Mouse (Mus musculus) CH12.LX (cell line): Measurements from ENCODE around the gene Taar8b. TPM values are rescaled to one million over a fixed set of nuclear protein-coding genes. Genes with fewer than 3 reads are reported as not detected.

Experiments used
- DNase-seq: peaks from one replicate; pipeline ENCODE4 v3.0.0-alpha.2; 2013; ENCODE audit errors: extremely low read depth
- H3K27ac ChIP-seq: 2 replicates; pipeline ENCODE4 v1.5.1; 2012; ENCODE audit warnings: low read depth, mild to moderate bottlenecking, control low read depth, moderate library complexity; ENCODE audit not compliant: insufficient read depth
- H3K27me3 ChIP-seq: replicated peaks from 2 replicates; pipeline ENCODE3; 2012; ENCODE audit warnings: inconsistent platforms
- H3K36me3 ChIP-seq, 2 experiments: replicated peaks in 1 of 2; 2 replicates each; pipeline versions ENCODE3 to v1.6.1; 2012; ENCODE audit warnings: inconsistent platforms in 1 of 2, low read length in 1 of 2, mild to moderate bottlenecking in 1 of 2, mixed read lengths in 1 of 2, moderate library complexity in 1 of 2; ENCODE audit not compliant: control insufficient read depth in 1 of 2, insufficient read depth in 1 of 2
- H3K4me1 ChIP-seq, 2 experiments: 2 replicates each; pipeline ENCODE4 v1.6.1; 2012; ENCODE audit warnings: inconsistent platforms in 1 of 2, moderate library complexity in 1 of 2; ENCODE audit not compliant: insufficient read depth in 2 of 2, control insufficient read depth in 1 of 2
- H3K4me2 ChIP-seq: 2 replicates; pipeline ENCODE4 v1.6.1; 2012; ENCODE audit warnings: low read depth, mild to moderate bottlenecking, control low read depth; ENCODE audit not compliant: poor library complexity, insufficient read depth, severe bottlenecking
- H3K4me3 ChIP-seq, 3 experiments: fragments of 150-350 bp in 1 of 3; sonication (generic) in 1 of 3; replicated peaks in 1 of 3; 2 replicates each; pipeline versions ENCODE3 to v1.5.1; 2011 to 2012; ENCODE audit warnings: low read depth in 2 of 3, low read length in 2 of 3, mild to moderate bottlenecking in 2 of 3, moderate library complexity in 2 of 3, control low read depth in 1 of 3, improper control_type of control experiment in 1 of 3, inconsistent platforms in 1 of 3, mixed read lengths in 1 of 3; ENCODE audit not compliant: poor library complexity in 1 of 3
- H3K79me2 ChIP-seq: replicated peaks from 2 replicates; pipeline ENCODE4 v1.6.1; 2012; ENCODE audit warnings: mild to moderate bottlenecking, moderate library complexity; ENCODE audit not compliant: control insufficient read depth, poor library complexity, insufficient read depth, severe bottlenecking; ENCODE audit errors: extremely low read depth
- H3K9ac ChIP-seq: 2 replicates; pipeline ENCODE4 v1.6.1; 2012; ENCODE audit warnings: low read depth, mild to moderate bottlenecking, control low read depth, moderate library complexity; ENCODE audit not compliant: insufficient read depth
- H3K9me3 ChIP-seq: replicated peaks from 2 replicates; pipeline ENCODE3; 2012; ENCODE audit warnings: low read length, inconsistent platforms, mixed read lengths
- BHLHE40 ChIP-seq: IDR thresholded peaks from 2 replicates; pipeline ENCODE4 v1.6.1; 2011; ENCODE audit warnings: mild to moderate bottlenecking, low read depth, low read length, improper control_type of control experiment
- CHD1 ChIP-seq: IDR thresholded peaks from 2 replicates; pipeline ENCODE4 v1.6.1; 2012; ENCODE audit warnings: low read depth, low read length, improper control_type of control experiment, inconsistent platforms
- CHD2 ChIP-seq: IDR thresholded peaks from 2 replicates; pipeline ENCODE4 v1.6.1; 2011; ENCODE audit warnings: low read length, improper control_type of control experiment
- E2F4 ChIP-seq: IDR thresholded peaks from 2 replicates; pipeline ENCODE4 v1.6.1; 2011; ENCODE audit warnings: low read depth, low read length, improper control_type of control experiment; ENCODE audit not compliant: insufficient replicate concordance
- ELF1 ChIP-seq: IDR thresholded peaks from 2 replicates; pipeline ENCODE4 v1.6.1; 2014; ENCODE audit warnings: low read depth, mild to moderate bottlenecking, inconsistent platforms, low read length, improper control_type of control experiment
- ETS1 ChIP-seq: conservative IDR thresholded peaks from 2 replicates; pipeline ENCODE4 v1.6.1; 2012; ENCODE audit warnings: low read depth, mild to moderate bottlenecking, inconsistent platforms, low read length, improper control_type of control experiment, moderate library complexity
- GABPA ChIP-seq: IDR thresholded peaks from 2 replicates; pipeline ENCODE4 v1.6.1; 2012; ENCODE audit warnings: low read depth, low read length, improper control_type of control experiment, inconsistent platforms; ENCODE audit not compliant: insufficient replicate concordance
- IRF4 ChIP-seq: IDR thresholded peaks from 2 replicates; pipeline ENCODE4 v1.6.1; 2014; ENCODE audit warnings: low read depth, mild to moderate bottlenecking, inconsistent platforms, low read length, improper control_type of control experiment
- MEF2A ChIP-seq: IDR thresholded peaks from 2 replicates; pipeline ENCODE4 v1.6.1; 2014; ENCODE audit warnings: low read depth, mild to moderate bottlenecking, inconsistent platforms, low read length, improper control_type of control experiment, borderline replicate concordance
- NRF1 ChIP-seq: IDR thresholded peaks from 2 replicates; pipeline ENCODE4 v1.6.1; 2014; ENCODE audit warnings: low read depth, mild to moderate bottlenecking, inconsistent platforms, low read length, improper control_type of control experiment, moderate library complexity
- PAX5 ChIP-seq: IDR thresholded peaks from 2 replicates; pipeline ENCODE4 v1.6.1; 2012; ENCODE audit warnings: low read length, inconsistent platforms, mixed read lengths
- POLR2A ChIP-seq: IDR thresholded peaks from 2 replicates; pipeline ENCODE4 v1.6.1; 2011; ENCODE audit warnings: low read depth, mild to moderate bottlenecking, improper control_type of control experiment, low read length
- SMC3 ChIP-seq: IDR thresholded peaks from 2 replicates; pipeline ENCODE4 v1.6.1; 2011; ENCODE audit warnings: low read depth, low read length, improper control_type of control experiment
- TBP ChIP-seq: conservative IDR thresholded peaks from 2 replicates; pipeline ENCODE4 v1.6.1; 2011; ENCODE audit warnings: low read depth, low read length, improper control_type of control experiment
- UBTF ChIP-seq: IDR thresholded peaks from 2 replicates; pipeline ENCODE4 v1.6.1; 2012; ENCODE audit warnings: low read depth, mild to moderate bottlenecking, inconsistent platforms, low read length, improper control_type of control experiment, moderate library complexity
- ZKSCAN1 ChIP-seq: IDR thresholded peaks from 2 replicates; pipeline ENCODE4 v1.6.1; 2012; ENCODE audit warnings: low read depth, inconsistent platforms, low read length, improper control_type of control experiment, borderline replicate concordance
- ZNF384 ChIP-seq: IDR thresholded peaks from 2 replicates; pipeline ENCODE4 v1.6.1; 2012; ENCODE audit warnings: low read depth, low read length, improper control_type of control experiment, inconsistent platforms
- dilution Hi-C: fragments of 300-500 bp; cut with MboI; formaldehyde crosslinking; loops from 2 replicates; pipeline ENCODE4 v1.14.3; 2020; ENCODE audit warnings: low sequenced_read_pairs; ENCODE audit not compliant: extremely low pct_unique_long_range_greater_than_20kb, extremely low pct_ligation_motif_present
- in situ Hi-C: fragments of 300-500 bp; cut with MboI; formaldehyde crosslinking; loops from 3 replicates; pipeline ENCODE4 v1.14.3; 2019; ENCODE audit warnings: low sequenced_read_pairs, low pct_ligation_motif_present, low pct_unique_long_range_greater_than_20kb, mixed read lengths
- polyA plus RNA-seq: library from polyadenylated mRNA; unstranded; fragments of >175 nt; gene quantifications from 2 replicates; pipeline ENCODE4 v1.2.1, GENCODE M21; 2012; ENCODE audit warnings: low read depth; ENCODE audit not compliant: insufficient read length
- total RNA-seq, 2 experiments: library from RNA; depleted of rRNA; stranded (reverse); fragments of 300-350 nt in 1 of 2; fragments of >200 nt in 1 of 2; gene quantifications; 2 replicates each; pipeline ENCODE4 v1.2.3; 2012 to 2014

Taar8b gene
- total and polyA plus RNA-seq, 3 experiments = not detected

DNA sequence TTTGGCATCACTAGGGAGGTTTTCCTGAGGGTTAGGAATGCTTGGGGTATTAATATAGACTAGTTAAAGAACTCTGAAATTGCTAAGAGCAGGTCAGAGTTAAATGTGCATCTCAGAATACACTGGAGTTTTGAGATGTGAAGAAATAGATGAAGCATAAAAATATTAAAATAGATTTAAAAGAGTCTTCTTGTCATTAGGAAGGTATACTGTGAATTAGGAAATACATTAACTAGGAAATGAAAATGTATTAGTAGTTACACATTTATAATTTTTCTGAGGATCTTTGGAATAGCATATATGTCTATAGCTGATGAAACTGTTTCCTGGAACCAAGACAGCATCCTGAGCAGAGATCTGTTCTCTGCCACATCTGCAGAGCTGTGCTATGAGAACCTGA, 42.9 kb downstream of the Taar8b start, which contains the start of gene Taar7f:
TSS of gene Taar7f (plus strand) at position 301 of the 400 bp plus-strand sequence.
- Histone ChIP-seq H3K4me2 (no peak within 1 kb of the TSS), H3K4me3 (no peak within 1 kb of the TSS), H3K9me3 (no peaks in the 10 kb centered on the region), H3K9ac (no peak within 1 kb of the TSS), H3K4me1 (no peaks in the 10 kb centered on the region), H3K27ac (no peak within 1 kb of the TSS), H3K27me3 (no peaks in the 10 kb centered on the region), H3K36me3 (no peaks in the 10 kb centered on the region), H3K79me2 (no peaks in the 10 kb centered on the region)
- no peak for DNase-seq
- in situ Hi-C loops = no loop called here
- dilution Hi-C loops = no loop called here
- TF ChIP-seq MEF2A = no peak
- TF ChIP-seq TBP = no peak
- TF ChIP-seq BHLHE40 = no peak
- no peak for TF ChIP-seq PAX5
- TF ChIP-seq E2F4 = no peak
- TF ChIP-seq UBTF = no peak
- no peak for TF ChIP-seq POLR2A
- TF ChIP-seq ELF1 = no peak
- no peak for TF ChIP-seq CHD1
- TF ChIP-seq CHD2 = no peak
- no peak for TF ChIP-seq IRF4
- no peak for TF ChIP-seq ZKSCAN1
- TF ChIP-seq ETS1 = no peak
- TF ChIP-seq SMC3 = no peak
- no peak for TF ChIP-seq ZNF384
- no peak for TF ChIP-seq NRF1
- no peak for TF ChIP-seq GABPA

Other genes starting within 250 kb of the Taar8b start
- gene Vnn3, start 240.8 kb downstream of the Taar8b start, total RNA-seq (2012; rRNA removed) = not detected in 2 replicates
- not detected in 2 replicates for gene Vnn3, start 240.8 kb downstream of the Taar8b start, total RNA-seq (2014; rRNA removed)
- not detected in 2 replicates for gene Vnn3, start 240.8 kb downstream of the Taar8b start, polyA plus RNA-seq
- gene Vnn1, start 197.6 kb downstream of the Taar8b start, total RNA-seq (2012; rRNA removed) = not detected in 2 replicates
- not detected in 2 replicates for gene Vnn1, start 197.6 kb downstream of the Taar8b start, total RNA-seq (2014; rRNA removed)
- gene Vnn1, start 197.6 kb downstream of the Taar8b start, polyA plus RNA-seq = not detected in 2 replicates
- gene Taar1, start 171.9 kb downstream of the Taar8b start, total RNA-seq (2012; rRNA removed) = not detected in 2 replicates
- not detected in 2 replicates for gene Taar1, start 171.9 kb downstream of the Taar8b start, total RNA-seq (2014; rRNA removed)
- not detected in 2 replicates for gene Taar1, start 171.9 kb downstream of the Taar8b start, polyA plus RNA-seq
- gene Taar2, start 153.7 kb downstream of the Taar8b start, total RNA-seq (2012; rRNA removed) = not detected in 2 replicates
- not detected in 2 replicates for gene Taar2, start 153.7 kb downstream of the Taar8b start, total RNA-seq (2014; rRNA removed)
- gene Taar2, start 153.7 kb downstream of the Taar8b start, polyA plus RNA-seq = not detected in 2 replicates
- not detected in 2 replicates for gene Taar3, start 142.7 kb downstream of the Taar8b start, total RNA-seq (2012; rRNA removed)
- gene Taar3, start 142.7 kb downstream of the Taar8b start, total RNA-seq (2014; rRNA removed) = not detected in 2 replicates
- gene Taar3, start 142.7 kb downstream of the Taar8b start, polyA plus RNA-seq = not detected in 2 replicates
- gene Taar4, start 131.8 kb downstream of the Taar8b start, total RNA-seq (2012; rRNA removed) = not detected in 2 replicates
- not detected in 2 replicates for gene Taar4, start 131.8 kb downstream of the Taar8b start, total RNA-seq (2014; rRNA removed)
- not detected in 2 replicates for gene Taar4, start 131.8 kb downstream of the Taar8b start, polyA plus RNA-seq
- not detected in 2 replicates for gene Taar5, start 121.6 kb downstream of the Taar8b start, total RNA-seq (2012; rRNA removed)
- not detected in 2 replicates for gene Taar5, start 121.6 kb downstream of the Taar8b start, total RNA-seq (2014; rRNA removed)
- gene Taar5, start 121.6 kb downstream of the Taar8b start, polyA plus RNA-seq = not detected in 2 replicates
- gene Taar6, start 106.6 kb downstream of the Taar8b start, total RNA-seq (2012; rRNA removed) = not detected in 2 replicates
- gene Taar6, start 106.6 kb downstream of the Taar8b start, total RNA-seq (2014; rRNA removed) = not detected in 2 replicates
- not detected in 2 replicates for gene Taar6, start 106.6 kb downstream of the Taar8b start, polyA plus RNA-seq
- not detected in 2 replicates for gene Taar7a, start 98.8 kb downstream of the Taar8b start, total RNA-seq (2012; rRNA removed)
- gene Taar7a, start 98.8 kb downstream of the Taar8b start, total RNA-seq (2014; rRNA removed) = not detected in 2 replicates
- gene Taar7a, start 98.8 kb downstream of the Taar8b start, polyA plus RNA-seq = not detected in 2 replicates
- not detected in 2 replicates for gene Taar7b, start 92.4 kb downstream of the Taar8b start, total RNA-seq (2012; rRNA removed)
- gene Taar7b, start 92.4 kb downstream of the Taar8b start, total RNA-seq (2014; rRNA removed) = not detected in 2 replicates
- not detected in 2 replicates for gene Taar7b, start 92.4 kb downstream of the Taar8b start, polyA plus RNA-seq
- gene Taar7d, start 65.1 kb downstream of the Taar8b start, total RNA-seq (2012; rRNA removed) = not detected in 2 replicates
- not detected in 2 replicates for gene Taar7d, start 65.1 kb downstream of the Taar8b start, total RNA-seq (2014; rRNA removed)
- not detected in 2 replicates for gene Taar7d, start 65.1 kb downstream of the Taar8b start, polyA plus RNA-seq
- not detected in 2 replicates for gene Taar7e, start 54.7 kb downstream of the Taar8b start, total RNA-seq (2012; rRNA removed)
- not detected in 2 replicates for gene Taar7e, start 54.7 kb downstream of the Taar8b start, total RNA-seq (2014; rRNA removed)
- not detected in 2 replicates for gene Taar7e, start 54.7 kb downstream of the Taar8b start, polyA plus RNA-seq
- gene Taar7f, start 42.8 kb downstream of the Taar8b start, total RNA-seq (2012; rRNA removed) = not detected in 2 replicates
- not detected in 2 replicates for gene Taar7f, start 42.8 kb downstream of the Taar8b start, total RNA-seq (2014; rRNA removed)
- not detected in 2 replicates for gene Taar7f, start 42.8 kb downstream of the Taar8b start, polyA plus RNA-seq
- not detected in 2 replicates for gene Taar8a, start 15.8 kb downstream of the Taar8b start, total RNA-seq (2012; rRNA removed)
- gene Taar8a, start 15.8 kb downstream of the Taar8b start, total RNA-seq (2014; rRNA removed) = not detected in 2 replicates
- not detected in 2 replicates for gene Taar8a, start 15.8 kb downstream of the Taar8b start, polyA plus RNA-seq
- not detected in 2 replicates for gene Taar8c, start 9.6 kb upstream of the Taar8b start, total RNA-seq (2012; rRNA removed)
- gene Taar8c, start 9.6 kb upstream of the Taar8b start, total RNA-seq (2014; rRNA removed) = not detected in 2 replicates
- not detected in 2 replicates for gene Taar8c, start 9.6 kb upstream of the Taar8b start, polyA plus RNA-seq
- not detected in 2 replicates for gene Taar9, start 17.2 kb upstream of the Taar8b start, total RNA-seq (2012; rRNA removed)
- gene Taar9, start 17.2 kb upstream of the Taar8b start, total RNA-seq (2014; rRNA removed) = not detected in 2 replicates
- gene Taar9, start 17.2 kb upstream of the Taar8b start, polyA plus RNA-seq = not detected in 2 replicates
- gene Stx7, start 57.0 kb upstream of the Taar8b start, total RNA-seq (2012; rRNA removed) = 92.8 and 117 TPM in 2 replicates
- gene Stx7, start 57.0 kb upstream of the Taar8b start, total RNA-seq (2014; rRNA removed) = 176 and 194 TPM in 2 replicates
- gene Stx7, start 57.0 kb upstream of the Taar8b start, polyA plus RNA-seq = 102 TPM in 2 replicates
- not detected in 2 replicates for gene Moxd1, start 131.2 kb upstream of the Taar8b start, total RNA-seq (2012; rRNA removed)
- gene Moxd1, start 131.2 kb upstream of the Taar8b start, total RNA-seq (2014; rRNA removed) = not detected in 2 replicates
- gene Moxd1, start 131.2 kb upstream of the Taar8b start, polyA plus RNA-seq = not detected in 2 replicates